Mouse (Mus musculus) layer of hippocampus, adult 11-12 months (tissue): ENCODE results near the gene Fgf22.

Experiments
- DNase-seq: peaks from one replicate; pipeline ENCODE4 v3.0.0; 2022; ENCODE audit warnings: low spot score

The Fgf22 gene

GRCm38 (mm10) chr10:79754856-79755516 is at the start of gene Fgf22:
TSS of gene Fgf22 (plus strand) at chr10:79755076.
- DNase-seq, result peak; percentile 78

- no peak for DNase-seq
Observed at GRCm38 (mm10) chr10:79705951-79706350, 48.9 kb upstream of the Fgf22 start.

- no peak for DNase-seq
Observed at GRCm38 (mm10) chr10:79706406-79707094, 48.3 kb upstream of the Fgf22 start.

- DNase-seq, result no peak
Observed at GRCm38 (mm10) chr10:79707162-79707561, 47.7 kb upstream of the Fgf22 start.

GRCm38 (mm10) chr10:79707759-79708158 is 47.1 kb upstream of the Fgf22 start:
- DNase-seq, result no peak

- DNase-seq, result no peak
Observed at GRCm38 (mm10) chr10:79708668-79709067, 46.2 kb upstream of the Fgf22 start.

- DNase-seq, result no peak
Observed at GRCm38 (mm10) chr10:79709307-79709706, 45.6 kb upstream of the Fgf22 start.

- no peak for DNase-seq
Observed at GRCm38 (mm10) chr10:79712029-79712428, 42.8 kb upstream of the Fgf22 start.

GRCm38 (mm10) chr10:79712499-79713126 is 42.3 kb upstream of the Fgf22 start:
- peak; percentile 84 for DNase-seq

GRCm38 (mm10) chr10:79713163-79713562 is 41.7 kb upstream of the Fgf22 start:
- DNase-seq, result no peak

- no peak for DNase-seq
Observed at GRCm38 (mm10) chr10:79714996-79715395, 39.9 kb upstream of the Fgf22 start.

- DNase-seq, result no peak
Observed at GRCm38 (mm10) chr10:79716254-79716987, 38.5 kb upstream of the Fgf22 start, which contains the start of gene Hcn2. TSS of gene Hcn2 (plus strand) at chr10:79716634.

- no peak for DNase-seq
Observed at GRCm38 (mm10) chr10:79716988-79717355, 37.9 kb upstream of the Fgf22 start.

GRCm38 (mm10) chr10:79717640-79718357 is 37.1 kb upstream of the Fgf22 start:
- DNase-seq, result no peak

- no peak for DNase-seq
Observed at GRCm38 (mm10) chr10:79721089-79721488, 33.8 kb upstream of the Fgf22 start.

- no peak for DNase-seq
Observed at GRCm38 (mm10) chr10:79723047-79723446, 31.8 kb upstream of the Fgf22 start.

GRCm38 (mm10) chr10:79723692-79724091 is 31.2 kb upstream of the Fgf22 start:
- no peak for DNase-seq

- peak; percentile 60 for DNase-seq
Observed at GRCm38 (mm10) chr10:79726090-79726489, 28.8 kb upstream of the Fgf22 start.

- DNase-seq, result peak; percentile 55
Observed at GRCm38 (mm10) chr10:79728323-79729249, 26.3 kb upstream of the Fgf22 start.

- peak; percentile 68 for DNase-seq
Observed at GRCm38 (mm10) chr10:79729357-79729965, 25.4 kb upstream of the Fgf22 start.
